Mouse (Mus musculus): Measurements from ENCODE around the gene Vmn2r30. TPM values are rescaled to one million over a fixed set of nuclear protein-coding genes. Genes with fewer than 3 reads are reported as not detected.

Vmn2r30 gene
- not detected for polyA plus RNA-seq (2014; fragmentation: Illumina TruSeq; extraction: RNeasy Lipid Tissue Mini Kit (QIAGEN cat#74804); ENCODE audit: insufficient read depth, low read depth, low replicate concordance)

DNA sequence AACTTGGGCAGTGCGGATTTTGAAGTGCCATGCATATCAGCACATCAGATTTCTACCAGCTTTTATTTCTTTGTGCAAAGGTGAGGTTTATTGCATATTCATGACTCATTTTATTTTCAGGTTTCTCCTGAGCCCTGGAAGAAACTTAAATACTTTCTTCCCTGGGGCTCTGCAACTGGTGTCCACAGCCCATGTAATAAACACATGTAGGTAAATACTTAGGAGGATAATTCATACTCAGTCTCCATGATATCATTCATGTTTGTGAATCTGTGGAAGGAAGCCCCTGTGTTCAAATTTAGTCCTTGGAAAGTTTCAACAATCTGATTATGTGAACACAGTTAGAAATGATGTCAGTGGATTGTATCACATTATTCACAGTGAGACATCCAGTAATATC, at the start of gene Vmn2r30:
Vmn2r30 (minus strand) TSS at position 101 of the 400 bp plus-strand sequence.

DNA sequence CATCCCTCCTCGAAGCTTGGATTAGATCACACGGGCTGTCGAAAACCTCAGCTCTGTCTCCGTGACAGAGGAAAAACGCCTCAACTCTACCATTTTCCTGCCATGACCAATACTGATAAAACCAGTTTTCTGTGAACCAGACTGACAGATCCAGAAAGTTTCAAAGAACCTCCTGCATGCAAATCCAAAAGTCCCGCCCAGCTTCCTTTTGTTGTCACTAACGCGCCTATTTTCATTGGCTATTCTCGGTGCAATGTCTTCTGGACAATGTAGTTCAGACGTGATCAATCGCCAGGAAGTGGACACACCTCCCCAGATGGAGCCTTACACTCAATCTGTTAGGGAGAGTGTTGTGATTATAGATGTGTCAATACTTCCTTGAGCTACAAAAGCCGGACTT, 37.0 kb upstream of the Vmn2r30 start, which contains the start of gene Gm45783:
Gm45783 (minus strand) TSS at position 143 of the 400 bp plus-strand sequence.

DNA sequence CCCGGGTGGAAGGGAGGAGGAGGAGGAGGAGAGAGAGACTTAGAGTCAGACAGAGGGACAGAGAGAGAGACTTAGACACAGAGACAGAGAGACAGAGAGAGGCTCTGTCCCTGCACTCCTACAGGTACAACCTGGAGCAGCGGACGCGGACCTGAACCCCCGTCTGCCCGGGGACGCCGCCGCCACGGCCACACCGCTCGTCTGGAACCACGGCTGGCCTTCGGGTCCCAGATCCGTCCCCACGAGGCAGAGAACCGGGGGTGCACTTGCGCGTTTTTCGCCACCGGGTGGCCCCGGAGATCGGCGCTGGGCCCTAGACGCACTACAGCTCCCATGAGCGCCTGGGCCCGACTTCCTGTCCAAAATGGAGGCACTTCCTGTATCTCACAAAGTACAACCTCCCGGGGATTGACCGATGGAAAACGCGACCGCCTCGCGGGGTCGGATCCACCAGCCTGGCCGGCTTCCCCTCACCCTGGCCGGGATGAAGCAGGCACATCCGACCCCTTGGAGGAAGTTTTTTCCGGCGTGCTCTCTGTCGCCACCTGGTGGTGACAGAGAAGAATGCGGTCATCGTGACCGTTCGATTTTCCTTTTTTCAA, 59.3 kb downstream of the Vmn2r30 start, which contains the start of gene Gm45844:
Gm45844 (minus strand) TSS at position 324 of the 602 bp plus-strand sequence.

Other genes with a start within 250 kb of the Vmn2r30 start
- 10.7 TPM for gene Zfp954, start 216.1 kb downstream of the Vmn2r30 start, polyA plus RNA-seq (2014; fragmentation: Illumina TruSeq; extraction: RNeasy Lipid Tissue Mini Kit (QIAGEN cat#74804); ENCODE audit: insufficient read depth, low read depth, low replicate concordance)
- gene Zfp773, start 200.9 kb downstream of the Vmn2r30 start, polyA plus RNA-seq (2014; fragmentation: Illumina TruSeq; extraction: RNeasy Lipid Tissue Mini Kit (QIAGEN cat#74804); ENCODE audit: insufficient read depth, low read depth, low replicate concordance): 0.65 TPM
- gene Zfp418, start 166.3 kb downstream of the Vmn2r30 start, polyA plus RNA-seq (2014; fragmentation: Illumina TruSeq; extraction: RNeasy Lipid Tissue Mini Kit (QIAGEN cat#74804); ENCODE audit: insufficient read depth, low read depth, low replicate concordance): 1.4 TPM
- gene Zfp772, start 127.6 kb downstream of the Vmn2r30 start, polyA plus RNA-seq (2014; fragmentation: Illumina TruSeq; extraction: RNeasy Lipid Tissue Mini Kit (QIAGEN cat#74804); ENCODE audit: insufficient read depth, low read depth, low replicate concordance): 3.9 TPM
- gene Vmn2r29, start 90.3 kb downstream of the Vmn2r30 start, polyA plus RNA-seq (2014; fragmentation: Illumina TruSeq; extraction: RNeasy Lipid Tissue Mini Kit (QIAGEN cat#74804); ENCODE audit: insufficient read depth, low read depth, low replicate concordance): 0.37 TPM
- 3.3 TPM for gene Gm45844, start 59.3 kb downstream of the Vmn2r30 start, polyA plus RNA-seq (2014; fragmentation: Illumina TruSeq; extraction: RNeasy Lipid Tissue Mini Kit (QIAGEN cat#74804); ENCODE audit: insufficient read depth, low read depth, low replicate concordance)
- 20.3 TPM for gene Clcn4, start 36.8 kb downstream of the Vmn2r30 start, polyA plus RNA-seq (2014; fragmentation: Illumina TruSeq; extraction: RNeasy Lipid Tissue Mini Kit (QIAGEN cat#74804); ENCODE audit: insufficient read depth, low read depth, low replicate concordance)
- gene Gm45783, start 37.0 kb upstream of the Vmn2r30 start, polyA plus RNA-seq (2014; fragmentation: Illumina TruSeq; extraction: RNeasy Lipid Tissue Mini Kit (QIAGEN cat#74804); ENCODE audit: insufficient read depth, low read depth, low replicate concordance): not detected
- not detected for gene Vmn2r31, start 62.1 kb upstream of the Vmn2r30 start, polyA plus RNA-seq (2014; fragmentation: Illumina TruSeq; extraction: RNeasy Lipid Tissue Mini Kit (QIAGEN cat#74804); ENCODE audit: insufficient read depth, low read depth, low replicate concordance)
- not detected for gene Vmn2r32, start 142.4 kb upstream of the Vmn2r30 start, polyA plus RNA-seq (2014; fragmentation: Illumina TruSeq; extraction: RNeasy Lipid Tissue Mini Kit (QIAGEN cat#74804); ENCODE audit: insufficient read depth, low read depth, low replicate concordance)
- not detected for gene Vmn2r33, start 229.2 kb upstream of the Vmn2r30 start, polyA plus RNA-seq (2014; fragmentation: Illumina TruSeq; extraction: RNeasy Lipid Tissue Mini Kit (QIAGEN cat#74804); ENCODE audit: insufficient read depth, low read depth, low replicate concordance)